Mouse (Mus musculus): Measurements from ENCODE around the gene Gm21983. TPM values are rescaled to one million over a fixed set of nuclear protein-coding genes. Genes with fewer than 3 reads are reported as not detected.

The Gm21983 gene
- total and polyA plus RNA-seq, 2 experiments from 2014 or later, result not detected

GRCm38 (mm10) chr7:27177942-27178323 is 3.0 kb downstream of the Gm21983 start:
- Histone ChIP-seq H3K4me2 (ENCODE audit: low read depth, low read length) (peak overlapping the region; percentile 59), H3K36me3 (replicated peaks; ENCODE audit: control insufficient read depth, insufficient read depth, low read length) (peaks cover 15% of the 10 kb centered on the region), H3K27me3 (ENCODE audit: control insufficient read depth, insufficient read depth, low read length) (no peaks in the 10 kb centered on the region), H3K4me3 (ENCODE audit: low read depth, low read length) (peak overlapping the region; percentile 80), H3K4me1 (ENCODE audit: control insufficient read depth, insufficient read depth) (peaks cover 12% of the 10 kb centered on the region), H3K9ac (replicated peaks; ENCODE audit: low read depth, low read length) (peak overlapping the region; percentile 62; the same call in 1 of the 2 replicates), H3K9me3 (replicated peaks; ENCODE audit: control insufficient read depth, low read length) (no peaks in the 10 kb centered on the region), H3K27ac (ENCODE audit: low read depth) (peak overlapping the region; percentile 94)
- TF ChIP-seq EP300 (IDR thresholded peaks at IDR 0.05; ENCODE audit: low read depth) (no peak), CTCF (IDR thresholded peaks at IDR 0.05; ENCODE audit: low read depth) (no peak)
- WGBS, result 19% methylated on average over 4 of the region's 4 CpGs
- DNase-seq (ENCODE audit: low spot score) (no peak), ATAC-seq (ENCODE audit: insufficient read depth, low read depth) (no peak)

- H3K4me2 ChIP-seq (ENCODE audit: low read depth, low read length), result no peak overlapping the region
- no peak overlapping the region for H3K9ac ChIP-seq (replicated peaks; ENCODE audit: low read depth, low read length)
- H3K4me3 ChIP-seq (ENCODE audit: low read depth, low read length), result no peak overlapping the region
- ATAC-seq (ENCODE audit: insufficient read depth, low read depth) (no peak), DNase-seq (ENCODE audit: low spot score) (no peak)
- peaks cover 12% of the 10 kb centered on the region for H3K4me1 ChIP-seq (ENCODE audit: control insufficient read depth, insufficient read depth)
- peaks cover 38% of the 10 kb centered on the region for H3K36me3 ChIP-seq (replicated peaks; ENCODE audit: control insufficient read depth, insufficient read depth, low read length)
- no peaks in the 10 kb centered on the region for H3K9me3 ChIP-seq (replicated peaks; ENCODE audit: control insufficient read depth, low read length)
- TF ChIP-seq EP300 (IDR thresholded peaks at IDR 0.05; ENCODE audit: low read depth) (no peak), CTCF (IDR thresholded peaks at IDR 0.05; ENCODE audit: low read depth) (no peak)
- no peak overlapping the region for H3K27ac ChIP-seq (ENCODE audit: low read depth)
- H3K27me3 ChIP-seq (ENCODE audit: control insufficient read depth, insufficient read depth, low read length), result no peaks in the 10 kb centered on the region
- 56% methylated on average over 7 of the region's 7 CpGs for WGBS
Observed at GRCm38 (mm10) chr7:27174896-27175295, 6.0 kb downstream of the Gm21983 start.

- TF ChIP-seq EP300 (IDR thresholded peaks at IDR 0.05; ENCODE audit: low read depth), result no peak
- Histone ChIP-seq H3K27ac (ENCODE audit: low read depth) (no peak overlapping the region), H3K36me3 (replicated peaks; ENCODE audit: control insufficient read depth, insufficient read depth, low read length) (peaks cover 38% of the 10 kb centered on the region), H3K9me3 (replicated peaks; ENCODE audit: control insufficient read depth, low read length) (no peaks in the 10 kb centered on the region), H3K4me1 (ENCODE audit: control insufficient read depth, insufficient read depth) (peaks cover 10% of the 10 kb centered on the region), H3K4me2 (ENCODE audit: low read depth, low read length) (no peak overlapping the region), H3K9ac (replicated peaks; ENCODE audit: low read depth, low read length) (no peak overlapping the region), H3K27me3 (ENCODE audit: control insufficient read depth, insufficient read depth, low read length) (no peaks in the 10 kb centered on the region), H3K4me3 (ENCODE audit: low read depth, low read length) (no peak overlapping the region)
- ATAC-seq (ENCODE audit: insufficient read depth, low read depth) (no peak), DNase-seq (ENCODE audit: low spot score) (no peak)
- 92% methylated on average over 15 of the region's 15 CpGs for WGBS
Observed at GRCm38 (mm10) chr7:27174496-27174895, 6.4 kb downstream of the Gm21983 start.

- no peak for ATAC-seq (ENCODE audit: insufficient read depth, low read depth)
- 89% methylated on average over 3 of the region's 3 CpGs for WGBS
- no peak for DNase-seq (ENCODE audit: low spot score)
- Histone ChIP-seq H3K9me3 (replicated peaks; ENCODE audit: control insufficient read depth, low read length) (no peaks in the 10 kb centered on the region), H3K4me3 (ENCODE audit: low read depth, low read length) (no peak overlapping the region), H3K36me3 (replicated peaks; ENCODE audit: control insufficient read depth, insufficient read depth, low read length) (peaks cover 38% of the 10 kb centered on the region), H3K4me2 (ENCODE audit: low read depth, low read length) (no peak overlapping the region), H3K4me1 (ENCODE audit: control insufficient read depth, insufficient read depth) (no peaks in the 10 kb centered on the region), H3K9ac (replicated peaks; ENCODE audit: low read depth, low read length) (no peak overlapping the region), H3K27ac (ENCODE audit: low read depth) (no peak overlapping the region), H3K27me3 (ENCODE audit: control insufficient read depth, insufficient read depth, low read length) (no peaks in the 10 kb centered on the region)
- no peak for TF ChIP-seq EP300 (IDR thresholded peaks at IDR 0.05; ENCODE audit: low read depth)
- no peak for TF ChIP-seq CTCF (IDR thresholded peaks at IDR 0.05; ENCODE audit: low read depth)
Observed at GRCm38 (mm10) chr7:27170981-27171380, 9.9 kb downstream of the Gm21983 start.

- Histone ChIP-seq H3K27me3 (ENCODE audit: control insufficient read depth, insufficient read depth, low read length) (no peaks in the 10 kb centered on the region), H3K4me3 (ENCODE audit: low read depth, low read length) (no peak overlapping the region), H3K4me1 (ENCODE audit: control insufficient read depth, insufficient read depth) (peaks cover 24% of the 10 kb centered on the region), H3K4me2 (ENCODE audit: low read depth, low read length) (no peak overlapping the region), H3K27ac (ENCODE audit: low read depth) (no peak overlapping the region), H3K9me3 (replicated peaks; ENCODE audit: control insufficient read depth, low read length) (no peaks in the 10 kb centered on the region), H3K9ac (replicated peaks; ENCODE audit: low read depth, low read length) (no peak overlapping the region), H3K36me3 (replicated peaks; ENCODE audit: control insufficient read depth, insufficient read depth, low read length) (peaks cover 37% of the 10 kb centered on the region)
- WGBS, result 88% methylated on average over 5 of the region's 5 CpGs
- no peak for DNase-seq (ENCODE audit: low spot score)
- no peak for TF ChIP-seq EP300 (IDR thresholded peaks at IDR 0.05; ENCODE audit: low read depth)
- TF ChIP-seq CTCF (IDR thresholded peaks at IDR 0.05; ENCODE audit: low read depth), result no peak
- no peak for ATAC-seq (ENCODE audit: insufficient read depth, low read depth)
Observed at GRCm38 (mm10) chr7:27168371-27168770, 12.5 kb downstream of the Gm21983 start.

- H3K4me1 ChIP-seq (ENCODE audit: control insufficient read depth, insufficient read depth), result peaks cover 31% of the 10 kb centered on the region
- 71% methylated on average over 11 of the region's 11 CpGs for WGBS
- TF ChIP-seq EP300 (IDR thresholded peaks at IDR 0.05; ENCODE audit: low read depth) (no peak), CTCF (IDR thresholded peaks at IDR 0.05; ENCODE audit: low read depth) (no peak)
Observed at GRCm38 (mm10) chr7:27167475-27168094, 13.3 kb downstream of the Gm21983 start.

More at GRCm38 (mm10) chr7:27167475-27168094, 13.3 kb downstream of the Gm21983 start:
- no peak for ATAC-seq (ENCODE audit: insufficient read depth, low read depth)
- H3K9me3 ChIP-seq (replicated peaks; ENCODE audit: control insufficient read depth, low read length), result no peaks in the 10 kb centered on the region
- peak overlapping the region; percentile 64 for H3K4me3 ChIP-seq (ENCODE audit: low read depth, low read length)
- peak overlapping the region; percentile 95 for H3K27ac ChIP-seq (ENCODE audit: low read depth)
- peak overlapping the region; percentile 93 for H3K4me2 ChIP-seq (ENCODE audit: low read depth, low read length)
- DNase-seq (ENCODE audit: low spot score), result no peak
- peaks cover 29% of the 10 kb centered on the region for H3K36me3 ChIP-seq (replicated peaks; ENCODE audit: control insufficient read depth, insufficient read depth, low read length)
- H3K9ac ChIP-seq (replicated peaks; ENCODE audit: low read depth, low read length), result peak overlapping the region; percentile 74
- no peaks in the 10 kb centered on the region for H3K27me3 ChIP-seq (ENCODE audit: control insufficient read depth, insufficient read depth, low read length)

All from heart, postnatal 0 days (tissue).